In the genomic region with DNA sequence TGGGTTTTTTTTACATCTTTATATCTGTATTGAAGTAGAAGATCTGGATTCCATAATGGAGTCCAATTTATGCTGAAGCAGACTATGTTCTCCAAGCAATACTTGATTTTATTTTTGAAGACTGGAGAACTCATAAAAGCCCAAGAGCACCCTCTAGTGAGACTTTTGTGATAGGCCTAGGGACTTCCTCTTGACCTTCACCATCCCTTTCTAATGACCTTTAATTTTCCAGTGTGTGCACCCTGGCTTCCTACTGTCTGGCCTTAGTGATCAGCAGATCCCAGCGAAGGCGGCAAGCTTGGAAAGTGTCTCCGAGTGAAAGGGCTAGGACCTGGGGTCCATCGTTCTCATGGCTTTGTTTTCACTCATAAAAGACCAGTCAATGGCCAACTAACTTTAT, we compare ENCODE assay signal across 9 mouse cellular contexts.
A peak's percentile ranks its signal among the peaks of the same experiment; 100 is the strongest.
DNase-seq lines count a peak whose midpoint lies in the region; ATAC-seq and TF ChIP-seq lines count a peak whose summit lies in the region.
"Had no signal": no experiment of that assay in that cellular context is flagged by ENCODE, and none has a peak within 500 bp of the region (broad histone marks: within the 10 kb centered on the region; RNA-seq: fewer than 3 reads in every experiment).

No protein-coding gene starts in this region.

- no peak overlapping the region for H3K4me2 ChIP-seq in liver, embryonic 11.5 days
- H3K4me2 ChIP-seq: neural tube, embryonic 13.5 days had no signal

- no peak for ATAC-seq in liver, embryonic 11.5 days (replicated peaks; ENCODE audit: low FRiP score)

- no peak overlapping the region for H3K9ac ChIP-seq in MEL (ENCODE audit: control insufficient read depth, low read depth, low read length, poor library complexity, severe bottlenecking)
- H3K9ac ChIP-seq in liver, embryonic 11.5 days (ENCODE audit: low read depth, low read length): no peak overlapping the region
- H3K9ac ChIP-seq: neural tube, embryonic 13.5 days had no signal

- no peak overlapping the region for H3K27ac ChIP-seq in MEL (ENCODE audit: control insufficient read depth, low read depth, low read length)
- H3K27ac ChIP-seq in liver, embryonic 11.5 days (ENCODE audit: low read depth, low read length): no peak overlapping the region
- H3K27ac ChIP-seq: neural tube, embryonic 13.5 days had no signal

- TF ChIP-seq POLR2A in MEL (IDR thresholded peaks at IDR 0.05; ENCODE audit: control insufficient read depth in 1 of 2, insufficient read depth in 1 of 2, low read depth in 1 of 2, low read length in 2 of 2, poor library complexity in 1 of 2): no peak

- peak; percentile 22 for DNase-seq in layer of hippocampus, adult 11-12 months (ENCODE audit: low spot score)
- DNase-seq in layer of hippocampus, adult 8-10 months (ENCODE audit: low spot score in 2 of 2): no peak
- DNase-seq in MEL (ENCODE audit: low read depth, low spot score): peak; percentile 27
- DNase-seq in embryo, embryonic 10.5 days (ENCODE audit: low spot score): peak; percentile 70
- peak; percentile 26 for DNase-seq in lung, postnatal 25 days (ENCODE audit: low spot score)
- no peak for DNase-seq in urinary bladder, postnatal 10 days (ENCODE audit: low spot score)
- no peak for DNase-seq in liver, embryonic 11.5 days (ENCODE audit: low spot score)
- no peak for DNase-seq in layer of hippocampus, postnatal 36 days

- TF ChIP-seq CTCF in MEL (IDR thresholded peaks at IDR 0.05 in 2 of 3, conservative IDR thresholded peaks at IDR 0.05 in 1 of 3; ENCODE audit: control insufficient read depth in 1 of 3, insufficient read depth in 1 of 3, low read depth in 2 of 3, low read length in 3 of 3, poor library complexity in 1 of 3, severe bottlenecking in 1 of 3): peak in 2 of 3 experiments; percentile 9 to 66; a peak in 3 of 6 replicates

- no peak for TF ChIP-seq EP300 in MEL (IDR thresholded peaks at IDR 0.05; ENCODE audit: low read depth in 1 of 2, low read length in 2 of 2)

- H3K36me3 ChIP-seq in MEL (ENCODE audit: control insufficient read depth in 1 of 2, insufficient read depth in 2 of 2, low read length in 2 of 2): no peaks in the 10 kb centered on the region
- no peaks in the 10 kb centered on the region for H3K36me3 ChIP-seq in liver, embryonic 11.5 days (ENCODE audit: control insufficient read depth, insufficient read depth, low read length)
- H3K36me3 ChIP-seq: neural tube, embryonic 13.5 days had no signal

- no peak overlapping the region for H3K4me3 ChIP-seq in MEL (ENCODE audit: control insufficient read depth in 1 of 2, insufficient read depth in 1 of 2, low read depth in 2 of 2, low read length in 2 of 2)
- H3K4me3 ChIP-seq in liver, embryonic 11.5 days (ENCODE audit: low read depth, low read length): no peak overlapping the region
- H3K4me3 ChIP-seq: neural tube, embryonic 13.5 days had no signal

- no peaks in the 10 kb centered on the region for H3K4me1 ChIP-seq in MEL (ENCODE audit: control insufficient read depth in 1 of 2, insufficient read depth in 2 of 2, low read length in 2 of 2)
- no peaks in the 10 kb centered on the region for H3K4me1 ChIP-seq in liver, embryonic 11.5 days (replicated peaks; ENCODE audit: control insufficient read depth, insufficient read depth, low read length)
- H3K4me1 ChIP-seq: neural tube, embryonic 13.5 days had no signal

- 72% methylated on average over 4 of the region's 4 CpGs for WGBS in liver, embryonic 11.5 days

- no peaks in the 10 kb centered on the region for H3K9me3 ChIP-seq in MEL (replicated peaks; ENCODE audit: insufficient read depth, low read length)
- no peaks in the 10 kb centered on the region for H3K9me3 ChIP-seq in liver, embryonic 11.5 days (ENCODE audit: control insufficient read depth, low read length)
- H3K9me3 ChIP-seq: neural tube, embryonic 13.5 days had no signal

- H3K27me3 ChIP-seq in MEL (ENCODE audit: control insufficient read depth in 1 of 2, insufficient read depth in 2 of 2, low read length in 2 of 2): no peaks in the 10 kb centered on the region
- no peaks in the 10 kb centered on the region for H3K27me3 ChIP-seq in liver, embryonic 11.5 days (replicated peaks; ENCODE audit: control insufficient read depth, insufficient read depth, low read length)
- H3K27me3 ChIP-seq: neural tube, embryonic 13.5 days had no signal

- no peaks in the 10 kb centered on the region for H3K79me2 ChIP-seq in MEL (ENCODE audit: control insufficient read depth, insufficient read depth, low read length, poor library complexity)

- peak; percentile 69 for TF ChIP-seq RAD21 in MEL (IDR thresholded peaks at IDR 0.05; ENCODE audit: low read depth, low read length)

TF ChIP-seq in MEL, 35 proteins besides CTCF, POLR2A, EP300 and RAD21:
- TF ChIP-seq POLR2AphosphoS2 (IDR thresholded peaks at IDR 0.05; ENCODE audit: low read length): no peak
- peak; percentile 77 for TF ChIP-seq ZC3H11A (IDR thresholded peaks at IDR 0.05; ENCODE audit: low read depth, low read length)
- no peak for TF ChIP-seq TCF12 (IDR thresholded peaks at IDR 0.05; ENCODE audit: low read depth, low read length)
- TF ChIP-seq SMC3 (IDR thresholded peaks at IDR 0.05; ENCODE audit: low read depth, low read length): peak; percentile 75
TF ChIP-seq in MEL: peak in this region for 2.

Comparison
In these comparisons a context has a peak if more than half of its experiments do, and no peak if none do; other contexts are left out.
1. DNase-seq: peak in layer of hippocampus, adult 11-12 months (single experiment), MEL (single experiment), embryo, embryonic 10.5 days (single experiment) and lung, postnatal 25 days (single experiment); none in layer of hippocampus, adult 8-10 months (0 of 2), urinary bladder, postnatal 10 days (single experiment), liver, embryonic 11.5 days (single experiment) and layer of hippocampus, postnatal 36 days (0 of 2).